Mouse (Mus musculus) thymus, adult 2 months (tissue): ENCODE results near the gene Cyth1.

Experiments
- CTCF ChIP-seq: fragments of 200-500 bp; IDR thresholded peaks from 2 replicates; pipeline ENCODE4 v1.5.1; 2012; ENCODE audit warnings: mild to moderate bottlenecking, control low read depth, low read length, moderate library complexity, borderline replicate concordance; ENCODE audit not compliant: control insufficient read depth, poor library complexity, insufficient read depth; ENCODE audit errors: extremely low read depth
- POLR2A ChIP-seq: fragments of 200-500 bp; IDR thresholded peaks from 2 replicates; pipeline ENCODE4 v1.6.1; 2012; ENCODE audit warnings: mild to moderate bottlenecking, low read length, control low read depth, moderate library complexity; ENCODE audit not compliant: control insufficient read depth, poor library complexity, insufficient read depth; ENCODE audit errors: extremely low read depth

GRCm38 (mm10) chr11:118135271-118135670, 113.1 kb downstream of the Cyth1 start:
- TF ChIP-seq CTCF, result no peak
- no peak for TF ChIP-seq POLR2A
